Mouse (Mus musculus): ENCODE data around the gene Gm9817.
"Not testable (repeated sequence)": the region's sequence is repeated elsewhere in the genome, so short reads cannot be mapped to it uniquely, and the experiment has no call there.

Gm9817 gene

DNA sequence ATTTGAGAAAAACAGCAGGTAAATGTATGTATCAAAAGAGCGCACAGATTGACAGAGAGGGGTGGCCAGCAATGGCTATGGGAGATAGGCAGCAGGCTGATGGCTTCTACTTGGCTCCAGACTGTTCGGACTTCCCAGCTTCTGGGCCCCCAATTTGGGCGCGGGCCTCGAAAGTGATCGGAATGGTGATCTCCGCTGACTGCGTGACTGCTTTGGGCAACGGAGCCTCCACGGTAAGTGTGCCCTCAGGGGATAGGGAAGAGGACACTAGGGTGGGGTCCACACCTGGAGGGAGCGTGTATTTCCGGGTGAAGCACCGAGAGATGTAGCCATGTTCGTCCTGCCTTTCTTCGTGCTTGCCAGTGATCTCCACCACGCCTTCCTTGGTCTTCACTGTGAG is at the start of gene Gm9817:
Gene Gm9817 (plus strand): TSS at position 301 of the 400 bp plus-strand sequence.
- not testable (repeated sequence) for DNase-seq (ENCODE audit: low spot score in 2 of 2)

DNA sequence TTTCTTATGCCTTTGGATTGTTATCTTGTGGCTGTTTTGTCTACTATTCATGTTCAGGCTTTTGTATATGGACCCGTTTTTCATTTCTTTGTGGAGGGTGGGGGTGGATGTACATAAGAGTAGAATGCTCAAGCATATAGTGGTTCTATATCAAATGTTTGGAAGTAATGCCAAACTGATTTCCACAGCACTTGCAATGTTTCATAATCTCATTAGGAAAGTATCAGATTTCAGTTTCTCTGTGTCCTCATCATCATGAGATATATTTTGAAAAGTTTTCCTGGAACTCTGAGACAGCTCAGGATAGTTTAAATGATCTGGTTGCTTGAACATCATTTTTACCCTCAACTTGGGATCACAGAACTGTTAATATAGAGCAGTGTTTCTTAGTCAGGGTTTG is 48.7 kb upstream of the Gm9817 start:
- DNase-seq (ENCODE audit: low spot score in 2 of 2), result no peak

DNA sequence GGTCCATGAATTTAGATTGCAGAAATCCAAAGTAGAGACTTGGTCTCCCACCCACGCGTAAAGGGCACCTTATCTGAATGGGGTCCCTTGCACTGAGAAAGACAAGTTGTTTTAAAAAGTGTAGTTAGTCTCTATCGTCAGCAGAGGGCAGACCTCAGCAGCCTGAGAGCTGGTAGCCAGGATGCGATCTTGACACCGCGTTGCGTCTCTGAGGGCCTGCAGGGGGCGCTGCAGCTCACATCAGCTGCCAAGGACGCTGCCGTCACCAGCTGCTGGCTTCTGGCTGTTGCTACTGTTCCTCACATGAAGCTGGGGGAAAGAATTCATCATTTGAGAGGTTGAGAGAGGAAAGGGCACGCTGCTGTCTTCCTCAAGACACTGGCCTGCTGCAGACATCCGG is 47.7 kb upstream of the Gm9817 start:
- peak; percentile 80 to 88 for DNase-seq (ENCODE audit: low spot score in 2 of 2)

DNA sequence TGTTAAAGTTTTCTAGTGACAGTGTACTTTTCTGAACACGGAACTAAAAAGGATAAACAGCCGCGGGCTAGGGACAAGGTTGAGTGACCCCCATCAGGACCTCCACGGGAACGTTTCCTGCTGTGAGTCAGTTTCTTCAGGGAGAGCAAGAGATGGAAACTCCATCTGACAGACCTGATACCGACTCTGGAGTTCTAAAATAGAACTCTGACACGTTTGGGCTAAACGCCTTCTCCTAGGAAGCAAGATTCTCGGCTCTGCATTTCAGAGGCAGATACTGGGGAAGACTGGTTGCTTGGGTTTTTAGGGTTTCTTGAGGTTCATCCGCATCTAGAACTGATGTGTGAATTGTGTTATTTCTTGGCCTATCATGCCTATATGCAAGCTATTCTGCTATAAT is 47.2 kb upstream of the Gm9817 start:
- no peak for DNase-seq (ENCODE audit: low spot score in 2 of 2)

DNA sequence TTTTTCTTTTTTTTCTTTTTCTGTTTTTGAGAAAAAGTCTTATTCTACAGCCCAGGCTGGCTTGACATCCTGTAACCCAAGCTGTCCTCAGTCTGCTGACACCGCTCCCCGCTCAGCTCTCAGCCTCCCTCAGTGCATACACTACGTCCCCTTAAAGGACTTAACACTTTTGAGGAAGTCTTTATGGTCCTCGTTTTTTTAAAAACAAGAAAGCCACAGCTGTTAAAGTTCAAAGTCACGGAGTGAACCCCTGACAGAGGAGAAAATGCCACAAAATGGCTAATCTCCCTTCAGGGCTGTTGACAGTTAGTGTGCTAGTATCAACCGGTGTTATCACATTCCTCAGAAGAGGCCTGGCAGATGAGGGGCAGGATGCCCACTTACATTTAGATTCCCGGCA is 46.7 kb upstream of the Gm9817 start:
- no peak for DNase-seq (ENCODE audit: low spot score in 2 of 2)

DNA sequence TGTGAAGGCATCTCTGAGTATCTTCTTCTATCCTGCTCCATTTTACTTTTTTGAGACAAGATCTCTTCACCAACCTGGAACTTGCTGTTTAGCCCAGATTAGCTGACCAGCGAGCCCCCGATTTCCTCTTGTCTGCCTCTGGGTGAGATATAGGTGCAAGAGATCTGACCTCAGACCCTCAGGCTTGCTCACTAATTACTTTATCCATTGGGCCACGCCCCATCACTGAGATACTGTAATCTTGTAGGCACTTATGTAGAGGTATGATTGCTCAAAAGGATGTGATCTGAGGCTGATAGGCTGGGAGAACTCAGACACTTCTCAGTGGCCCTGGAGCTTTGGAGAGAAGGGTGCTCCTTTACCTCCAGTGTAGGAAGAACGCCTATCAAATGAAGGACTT is 46.0 kb upstream of the Gm9817 start:
- DNase-seq (ENCODE audit: low spot score in 2 of 2), result no peak

DNA sequence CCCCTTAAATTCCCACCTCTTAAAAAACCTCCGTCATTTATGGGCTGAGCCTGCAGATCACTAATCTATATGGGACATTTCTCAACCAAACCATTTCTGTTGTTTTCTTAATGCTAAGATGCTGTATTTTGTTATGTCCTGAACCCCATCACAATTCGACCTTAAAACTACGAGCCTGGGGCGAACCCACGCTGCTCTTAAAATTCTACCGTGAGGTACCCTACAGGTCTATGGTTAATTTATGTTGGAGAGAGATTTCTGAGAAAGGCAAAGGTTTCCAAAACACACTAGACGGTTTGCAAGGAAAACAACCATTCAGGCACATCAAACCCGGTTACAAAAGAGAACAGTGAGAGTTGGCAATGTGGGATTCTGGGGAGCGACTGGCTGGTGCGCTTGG is 45.1 kb upstream of the Gm9817 start:
- no peak for DNase-seq (ENCODE audit: low spot score in 2 of 2)

DNA sequence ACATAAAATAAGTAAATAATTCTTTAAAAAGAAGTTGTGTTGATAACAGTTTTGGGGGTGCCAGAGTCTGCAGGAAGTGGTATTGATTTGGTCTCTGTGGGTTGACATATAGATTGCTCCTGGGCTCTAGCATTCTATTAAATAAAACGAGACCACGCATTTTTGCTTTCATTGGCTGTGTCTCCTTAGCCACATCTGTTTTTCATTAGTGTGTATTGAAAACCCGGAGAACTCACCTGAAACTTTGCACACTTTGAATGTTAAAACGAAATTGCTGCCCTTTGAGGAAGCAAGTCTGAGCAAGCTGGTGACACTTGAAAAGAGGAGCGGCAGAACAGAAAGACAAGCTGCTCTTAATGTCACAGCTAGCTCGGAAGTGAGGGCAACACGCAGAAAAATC is 43.7 kb upstream of the Gm9817 start:
- DNase-seq (ENCODE audit: low spot score in 2 of 2), result no peak

DNA sequence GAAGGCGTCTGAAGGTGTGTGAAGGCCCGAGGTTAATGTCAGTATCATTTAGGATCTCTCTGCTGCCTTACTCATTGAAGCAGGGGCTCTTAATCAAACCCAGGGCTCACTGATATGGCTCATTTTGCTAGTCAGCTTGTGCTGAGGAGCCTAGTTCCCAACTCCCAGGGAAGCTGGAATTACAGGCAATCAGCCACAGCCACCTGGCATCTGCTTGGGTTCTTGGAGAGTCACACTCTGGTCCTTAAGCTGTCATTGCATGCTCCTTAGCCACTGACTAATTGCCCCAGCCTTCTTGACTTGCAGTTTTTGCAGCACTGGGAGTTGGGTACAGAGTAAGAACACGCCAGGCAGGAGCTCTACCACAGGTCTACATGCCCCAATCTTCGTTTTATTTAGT is 42.1 kb upstream of the Gm9817 start:
- no peak for DNase-seq (ENCODE audit: low spot score in 2 of 2)

DNA sequence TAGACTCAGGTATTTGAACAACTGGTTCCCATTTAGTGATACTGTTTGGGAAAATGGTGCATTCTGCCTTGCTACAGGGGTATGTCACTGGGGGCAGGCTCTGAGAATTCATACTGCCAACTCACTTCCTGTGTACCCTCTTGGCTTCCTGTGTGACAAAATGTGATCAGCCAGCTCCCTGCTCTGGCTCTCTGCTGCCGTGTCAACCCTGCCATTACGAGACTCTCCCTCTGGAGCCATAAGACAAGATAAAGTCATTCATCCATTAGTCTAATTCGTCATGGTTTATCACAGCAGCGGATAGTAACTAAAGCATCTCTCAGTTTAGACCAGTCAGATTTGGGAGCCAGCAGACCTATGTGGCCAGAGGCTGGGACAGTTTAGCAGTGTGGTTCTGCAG is 38.3 kb upstream of the Gm9817 start:
- no peak for DNase-seq (ENCODE audit: low spot score in 2 of 2)

DNA sequence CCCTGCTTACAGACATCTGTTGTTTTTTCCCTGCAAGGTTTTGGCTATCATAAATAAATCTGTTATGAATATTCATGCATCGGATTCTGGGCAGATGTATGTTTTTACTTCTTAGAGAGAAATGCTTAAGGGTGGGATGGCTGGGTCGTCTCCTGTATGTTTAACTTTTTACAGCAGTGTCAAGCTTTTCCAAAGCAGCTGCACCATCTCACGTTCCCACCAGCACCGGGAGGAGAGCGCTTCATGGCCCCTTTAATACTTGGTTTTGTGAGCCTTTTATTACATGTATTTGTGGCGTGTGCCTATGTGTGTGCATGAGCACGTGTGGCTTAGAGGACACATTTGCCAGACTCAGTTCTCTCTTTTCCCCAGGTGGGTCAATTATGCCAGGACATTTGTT is 37.8 kb upstream of the Gm9817 start:
- DNase-seq (ENCODE audit: low spot score in 2 of 2), result no peak

DNA sequence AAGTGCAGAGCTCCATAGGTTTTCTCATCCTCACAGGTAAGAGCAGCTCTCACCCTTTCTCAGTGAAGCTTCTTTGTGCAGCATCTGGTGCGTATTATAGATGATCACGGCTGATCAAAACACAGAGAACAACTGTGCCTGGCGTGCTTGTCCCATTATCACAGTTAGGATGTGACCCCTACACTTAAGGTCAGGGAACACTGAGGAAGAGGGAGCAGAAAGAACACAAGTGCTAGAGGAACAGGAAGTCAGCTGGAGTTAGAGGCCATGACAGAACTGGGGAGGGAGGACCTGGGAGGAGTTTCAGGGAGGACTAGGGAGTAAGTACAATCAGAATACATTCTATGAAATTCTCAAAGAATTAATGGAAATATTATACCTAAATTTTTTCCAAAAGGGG is 35.0 kb upstream of the Gm9817 start:
- DNase-seq (ENCODE audit: low spot score in 2 of 2), result no peak

DNA sequence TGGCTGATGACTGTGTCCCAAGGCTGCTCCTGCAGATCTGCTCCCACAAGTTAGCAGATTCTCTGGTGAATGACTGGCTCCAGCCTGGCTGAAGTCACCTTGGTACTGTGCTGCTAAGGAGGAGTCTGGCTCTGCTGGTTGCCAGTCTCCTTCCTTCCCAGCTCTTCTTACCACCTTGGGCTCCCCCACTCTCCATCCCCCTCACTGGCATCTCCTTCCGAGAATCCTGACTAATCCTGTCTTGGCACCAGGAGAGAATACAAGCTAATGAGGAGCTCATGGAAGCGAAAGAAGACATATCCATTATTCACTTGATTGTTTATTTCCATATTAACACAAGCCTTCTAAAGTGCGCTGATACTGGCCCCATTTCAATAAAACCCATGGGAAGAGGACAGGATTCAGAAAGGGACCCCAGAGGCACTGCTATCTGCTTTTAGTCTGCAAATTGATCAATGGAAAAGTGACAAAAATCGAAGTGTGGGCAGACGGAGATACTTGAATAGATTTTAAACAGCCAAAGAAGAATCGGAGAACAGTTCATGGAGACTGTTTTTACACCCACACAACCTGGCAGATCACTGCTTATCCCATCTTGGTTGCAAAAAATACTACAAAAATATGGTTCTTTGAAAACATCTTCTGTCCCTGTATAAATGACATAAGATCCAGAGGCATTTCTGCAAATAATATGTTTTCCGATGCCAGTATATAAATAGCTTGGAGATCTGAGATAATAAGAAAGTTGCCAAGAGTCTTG is 29.1 kb upstream of the Gm9817 start:
- DNase-seq (ENCODE audit: low spot score in 2 of 2), result no peak

DNA sequence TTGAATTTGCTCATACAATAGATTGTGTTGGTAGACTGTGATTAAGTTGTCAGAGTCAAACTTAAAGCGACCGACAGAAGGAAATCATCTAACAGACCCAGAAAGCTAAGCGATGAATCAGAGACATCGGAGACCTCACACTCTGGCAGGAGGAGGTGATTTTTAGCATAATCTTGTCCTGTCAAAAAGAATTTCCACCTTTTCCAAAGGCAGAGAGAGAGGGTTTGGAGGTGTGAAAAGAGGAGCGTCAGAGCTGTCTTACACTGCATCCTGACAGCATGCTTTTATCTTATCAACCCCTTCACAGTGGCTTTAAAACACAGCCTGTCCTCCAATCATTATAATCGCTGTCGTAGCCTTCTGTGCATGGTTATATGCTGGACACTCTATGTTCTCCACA is 25.7 kb upstream of the Gm9817 start:
- DNase-seq (ENCODE audit: low spot score in 2 of 2), result no peak

DNA sequence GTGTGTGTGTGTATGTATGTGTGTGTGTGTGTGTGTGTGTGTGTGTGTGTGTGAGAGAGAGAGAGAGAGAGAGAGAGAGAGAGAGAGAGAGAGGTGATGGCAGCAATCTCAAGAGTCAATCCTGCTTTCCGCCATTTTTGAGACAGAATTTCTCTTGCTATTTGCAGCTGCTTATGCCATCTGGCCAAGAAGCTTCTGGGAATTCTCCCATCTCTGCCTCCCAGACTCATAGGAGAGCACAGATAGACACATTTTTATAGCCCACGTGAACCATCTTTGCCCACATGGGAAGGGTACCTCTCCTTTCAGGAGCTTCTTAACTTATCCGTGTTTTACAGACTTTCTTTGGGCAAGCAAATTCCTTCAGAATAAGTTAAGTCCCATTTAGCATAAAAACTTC is 24.6 kb upstream of the Gm9817 start:
- DNase-seq (ENCODE audit: low spot score in 2 of 2), result no peak

DNA sequence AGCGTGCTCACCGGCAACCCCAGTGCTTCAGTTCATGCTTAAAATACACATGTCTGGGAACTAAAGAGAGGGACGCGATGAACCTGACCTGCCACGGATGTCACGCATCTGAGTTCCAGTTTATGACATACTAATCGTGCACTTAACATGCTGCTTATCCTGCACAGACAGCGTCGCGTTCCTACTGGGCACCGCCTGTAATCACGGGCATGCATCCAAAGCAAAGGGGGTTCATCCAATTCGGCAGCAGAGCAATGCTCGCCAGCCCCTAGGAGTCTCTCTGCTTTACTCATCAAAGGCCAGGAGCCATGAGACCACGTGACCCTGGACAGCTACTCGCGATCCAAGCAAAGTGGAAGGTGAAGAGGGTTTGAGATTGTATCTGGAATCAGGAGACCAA is 19.3 kb upstream of the Gm9817 start:
- DNase-seq (ENCODE audit: low spot score in 2 of 2), result no peak

DNA sequence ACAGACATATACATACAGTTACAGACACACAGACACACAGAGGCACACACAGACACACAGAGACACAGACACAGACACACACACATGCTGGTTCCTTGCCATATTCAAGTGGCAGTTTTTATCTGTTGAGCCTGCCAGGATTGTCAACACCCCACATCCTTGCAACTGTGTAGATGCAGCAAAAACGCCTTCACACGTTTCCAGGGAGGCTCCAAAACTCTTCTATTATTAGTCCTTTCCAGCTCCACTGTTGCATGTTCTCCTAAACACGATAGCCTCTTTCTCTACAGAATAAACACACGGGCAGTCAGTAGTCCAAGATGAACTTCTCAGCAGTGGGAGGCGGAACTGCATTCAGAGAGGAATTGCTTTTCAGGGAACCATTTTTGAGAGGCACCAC is 15.3 kb upstream of the Gm9817 start:
- no peak for DNase-seq (ENCODE audit: low spot score in 2 of 2)

DNA sequence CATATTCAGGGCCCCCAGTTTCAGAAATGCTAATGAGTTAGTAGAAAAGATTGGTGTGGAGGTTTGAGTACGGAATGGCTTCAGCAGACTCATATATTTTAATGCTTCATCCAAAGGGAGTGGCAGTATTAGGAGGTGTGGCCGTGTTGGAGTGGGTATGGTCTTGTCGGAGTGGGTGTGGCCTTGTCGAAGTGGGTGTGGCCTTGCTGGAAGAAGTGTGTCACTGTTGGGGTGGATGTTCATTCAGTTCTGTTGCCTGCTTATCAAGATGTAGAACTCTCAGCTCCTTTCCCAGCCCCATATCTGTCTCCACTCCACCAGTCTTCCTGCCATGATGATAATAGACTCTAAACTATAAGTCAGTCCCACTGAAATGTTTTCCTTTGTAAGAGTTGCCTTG is 13.5 kb upstream of the Gm9817 start:
- no peak for DNase-seq (ENCODE audit: low spot score in 2 of 2)

DNA sequence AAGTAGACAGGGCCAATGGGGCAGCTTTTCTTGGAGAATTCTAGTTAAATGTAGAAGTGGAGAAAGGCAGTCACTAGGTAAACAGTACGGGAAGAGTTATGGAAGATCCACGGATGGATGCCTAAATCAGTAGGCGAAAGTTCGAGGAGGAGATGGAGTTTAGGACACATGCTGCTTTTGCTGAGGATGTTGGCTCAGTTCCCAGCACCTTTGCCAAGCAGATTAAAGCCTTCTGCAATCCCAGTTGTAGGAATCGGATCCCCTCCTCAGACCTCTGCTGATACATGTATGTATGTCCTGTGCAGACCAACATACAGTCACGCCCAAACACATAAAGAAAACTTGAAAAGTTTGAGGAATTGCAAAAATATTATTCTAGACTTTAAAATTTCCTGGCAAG is 8.1 kb upstream of the Gm9817 start:
- no peak for DNase-seq (ENCODE audit: low spot score in 2 of 2)

DNA sequence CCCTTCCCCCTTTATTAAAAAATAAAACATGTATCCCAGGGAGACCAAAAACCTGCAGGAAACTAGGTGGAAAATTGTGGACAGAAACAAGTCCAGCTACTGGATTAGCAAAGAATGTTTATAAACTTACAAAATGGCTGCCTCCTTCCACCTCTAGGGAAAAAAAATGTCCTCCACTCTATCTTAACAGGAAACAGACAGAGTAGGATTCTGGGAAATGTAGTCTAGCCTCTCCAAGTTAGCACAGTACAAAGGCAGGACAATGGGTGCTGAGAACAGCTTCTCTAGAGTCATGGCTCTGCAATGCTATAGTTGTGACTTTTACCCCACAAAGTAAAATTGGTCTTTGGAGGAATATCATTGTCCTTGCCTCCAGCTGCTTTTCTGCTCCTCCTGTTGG is 3.5 kb upstream of the Gm9817 start:
- no peak for DNase-seq (ENCODE audit: low spot score in 2 of 2)

DNA sequence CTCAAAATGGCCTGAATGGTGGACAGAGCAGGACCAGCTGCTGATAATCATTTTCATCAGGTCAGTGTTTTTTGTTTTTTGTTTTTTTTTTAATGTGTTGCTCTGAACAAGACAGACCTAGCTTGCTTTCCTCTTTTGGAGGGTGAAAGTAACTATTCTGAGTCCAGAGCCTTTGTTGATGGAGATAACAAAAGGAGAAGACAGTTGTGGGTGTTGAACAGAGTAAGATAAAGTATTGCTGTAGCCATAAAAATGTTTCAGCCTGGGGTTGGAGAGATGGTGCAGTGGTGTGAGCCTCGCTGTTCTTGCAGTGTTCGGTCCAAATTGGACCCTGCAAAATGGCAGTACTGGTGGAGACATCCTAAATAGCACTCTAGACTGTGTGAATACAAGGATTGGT is 2.8 kb upstream of the Gm9817 start:
- DNase-seq (ENCODE audit: low spot score in 2 of 2), result no peak

DNA sequence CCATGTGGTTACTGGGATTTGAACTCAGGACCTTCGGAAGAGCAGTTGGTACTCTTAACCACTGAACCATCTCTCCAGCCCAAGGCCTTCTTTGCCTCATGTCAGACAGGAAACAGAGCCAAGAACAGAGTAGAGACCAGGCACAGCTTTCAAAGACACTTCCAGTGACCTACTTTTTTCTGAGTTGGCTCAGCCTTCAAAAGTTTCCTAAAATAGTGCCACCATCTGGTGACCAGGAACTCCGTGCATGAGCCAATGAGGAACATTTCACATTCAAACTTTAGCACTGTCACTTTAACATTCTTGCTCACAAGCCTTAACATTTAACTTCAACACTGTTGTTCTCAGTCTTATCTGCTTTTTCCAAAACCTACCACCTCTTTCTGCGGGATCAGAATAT is 2.3 kb downstream of the Gm9817 start:
- DNase-seq (ENCODE audit: low spot score in 2 of 2), result no peak

DNA sequence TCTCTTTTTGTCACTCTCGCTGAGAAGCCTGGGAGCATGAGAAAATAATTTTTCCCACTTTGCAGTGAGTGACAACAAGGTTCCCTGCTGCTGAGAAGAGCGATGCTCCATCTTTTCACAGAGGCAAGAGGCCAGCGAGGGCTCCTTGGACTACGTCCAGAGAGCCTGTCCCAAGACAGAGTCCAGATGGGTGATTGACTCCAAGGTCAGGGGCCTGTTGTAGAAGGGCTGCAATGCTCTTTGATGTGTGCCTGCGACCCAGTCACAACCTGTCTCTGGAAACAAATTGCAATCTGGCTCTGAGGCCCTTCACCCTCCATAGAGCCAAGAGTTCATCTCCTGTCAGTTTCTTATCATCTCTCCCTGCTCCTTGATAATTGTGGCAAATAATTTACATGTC is 5.2 kb downstream of the Gm9817 start:
- no peak for DNase-seq (ENCODE audit: low spot score in 2 of 2)

DNA sequence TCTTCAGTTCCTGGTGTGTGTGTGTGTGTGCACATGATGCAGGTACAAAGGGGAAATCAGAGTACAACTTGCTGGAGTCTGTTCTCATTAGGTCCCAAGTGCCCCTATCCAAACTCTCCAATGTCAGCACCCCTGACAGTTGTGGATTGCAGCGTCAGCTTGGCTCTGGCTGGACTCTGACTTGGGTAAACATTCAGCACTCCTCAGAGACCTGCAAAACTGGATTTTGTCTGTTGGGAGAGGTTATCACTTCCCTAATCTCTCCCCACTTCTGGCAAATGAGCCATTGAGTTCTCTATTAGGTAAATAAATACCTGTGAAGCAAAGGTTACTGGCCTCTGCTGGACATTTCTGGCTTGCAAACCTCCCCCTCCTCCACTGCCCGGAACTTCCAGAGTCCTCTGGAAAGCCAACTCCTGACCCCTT is 10.3 kb downstream of the Gm9817 start:
- DNase-seq (ENCODE audit: low spot score in 2 of 2), result peak; percentile 44 to 56

Data from urinary bladder, postnatal 36 days (tissue).